Mouse (Mus musculus) embryo, embryonic 11 days (tissue): ENCODE measurements around the gene Gm42417.
A peak's percentile ranks its signal among the peaks of the same experiment; 100 is the strongest.

Source experiments
- DNase-seq: peaks from one replicate; pipeline ENCODE4 v3.0.0-alpha.2; 2015

Gm42417 gene

DNA sequence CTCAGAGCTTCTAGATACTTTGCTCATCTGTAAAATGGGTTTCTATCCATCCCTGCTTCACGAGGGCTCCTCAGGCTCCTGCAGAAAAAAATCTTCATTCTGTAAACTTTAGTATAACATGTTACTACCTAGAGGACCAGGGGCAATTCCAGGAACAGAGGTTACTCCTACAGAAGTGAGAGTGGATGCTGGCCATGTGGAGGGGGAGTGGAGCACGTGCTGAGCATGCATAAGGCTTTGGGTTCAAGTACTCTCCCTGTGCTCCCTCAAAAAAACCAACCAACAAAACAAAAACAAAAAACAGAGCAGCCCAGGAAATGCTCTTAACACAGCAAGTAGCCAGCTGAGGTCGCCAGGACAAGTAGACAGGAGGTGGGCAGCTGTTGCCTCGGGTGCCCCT lies 24.4 kb upstream of the Gm42417 start:
- no peak for DNase-seq

DNA sequence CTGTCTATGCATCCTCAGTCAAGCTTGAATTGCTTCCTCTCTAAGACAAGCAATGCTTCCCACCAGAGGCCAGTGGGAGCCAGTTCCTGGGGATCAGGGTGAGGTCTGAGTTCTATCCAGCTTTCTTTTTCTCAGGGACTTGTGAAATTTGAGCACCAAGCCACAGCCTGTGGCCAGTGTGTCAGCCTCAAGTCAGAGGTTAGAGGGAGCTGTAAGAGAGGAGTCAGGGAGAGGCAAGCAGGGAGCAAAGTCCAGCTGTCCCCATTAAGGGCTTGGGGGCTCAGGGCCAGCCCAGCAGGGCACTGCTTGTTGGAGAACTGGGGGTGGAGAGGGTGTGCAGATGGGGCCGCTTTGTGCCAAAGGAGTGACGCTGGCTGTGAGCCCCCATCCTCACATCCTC lies 24.0 kb upstream of the Gm42417 start:
- DNase-seq, result no peak

DNA sequence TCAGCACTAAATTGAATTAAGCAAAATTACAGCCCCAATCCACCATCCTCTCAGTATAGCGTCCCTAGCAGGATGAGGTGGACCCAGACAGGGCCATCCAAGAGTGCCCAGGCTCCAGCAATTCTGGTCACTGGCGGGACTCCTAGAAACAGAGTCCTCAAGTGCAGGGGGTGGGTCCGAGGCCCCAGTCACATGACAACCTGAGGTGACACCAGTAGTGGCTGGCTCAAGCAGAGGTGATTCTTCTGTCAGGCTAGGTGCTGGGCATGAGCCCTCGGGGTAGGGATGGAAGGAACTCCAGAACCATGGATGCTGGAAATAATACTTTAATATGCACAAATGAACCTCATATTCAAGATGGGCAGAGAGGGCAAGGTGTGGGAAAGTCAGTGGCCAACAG lies 23.2 kb upstream of the Gm42417 start:
- DNase-seq, result no peak

DNA sequence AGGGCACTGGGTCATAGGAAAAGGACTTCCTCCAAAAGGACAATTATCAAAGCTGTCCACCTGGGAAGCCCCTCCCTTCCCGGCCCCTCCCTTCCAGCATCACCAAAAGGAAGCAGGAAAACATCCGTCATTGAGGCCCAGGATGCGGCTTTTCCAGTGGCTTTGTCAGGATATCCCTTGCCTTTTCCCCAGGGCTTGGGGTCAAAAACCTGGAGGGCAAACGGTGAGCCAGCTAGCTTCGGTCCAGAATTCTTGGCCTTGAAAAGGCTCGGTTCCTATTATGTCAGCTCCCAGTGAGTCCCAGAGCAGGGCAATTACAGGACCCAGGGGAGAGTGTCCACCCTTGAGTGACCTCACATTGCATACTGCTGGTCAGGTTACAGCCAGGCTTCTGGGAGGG lies 21.7 kb upstream of the Gm42417 start:
- no peak for DNase-seq

DNA sequence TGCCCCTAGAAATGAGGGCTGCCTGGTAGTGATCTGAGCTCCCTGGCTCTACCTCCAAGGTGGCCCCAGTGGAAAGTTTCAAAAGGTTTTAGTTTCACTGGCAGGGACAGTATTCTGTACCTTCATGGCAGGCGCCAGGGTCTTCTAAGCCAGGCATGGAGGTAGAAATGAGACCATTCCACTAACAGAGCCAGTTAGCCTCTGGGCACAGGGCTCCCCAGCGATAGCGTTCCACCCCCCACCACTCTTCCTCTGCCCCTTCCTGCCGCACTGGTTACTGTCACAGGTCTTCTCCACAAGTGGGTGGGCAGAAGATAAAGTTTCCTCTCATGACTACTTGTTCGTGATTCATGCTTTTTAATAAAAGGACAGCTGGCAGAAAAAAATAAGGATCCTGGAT lies 20.7 kb upstream of the Gm42417 start:
- no peak for DNase-seq

DNA sequence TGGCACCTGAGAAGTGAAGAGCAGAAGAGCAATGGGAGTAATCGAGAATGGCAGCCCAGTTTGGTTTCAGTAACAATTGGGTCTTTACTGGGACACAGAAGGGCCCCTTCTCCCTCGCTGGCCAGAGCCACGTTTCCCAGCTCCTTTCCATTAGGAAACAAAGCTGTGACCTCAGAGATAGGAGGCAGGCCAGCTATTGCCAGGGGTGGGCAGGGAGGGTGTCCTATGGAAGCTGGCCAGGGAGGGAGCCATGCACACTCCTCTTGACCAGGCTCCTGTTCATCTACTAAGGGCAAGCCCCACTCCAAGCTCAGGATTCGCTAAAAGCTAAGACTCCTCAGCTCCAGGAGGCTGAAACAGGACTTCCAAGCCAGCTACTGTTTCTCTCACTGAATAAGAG lies 20.0 kb upstream of the Gm42417 start:
- peak; percentile 37 for DNase-seq

DNA sequence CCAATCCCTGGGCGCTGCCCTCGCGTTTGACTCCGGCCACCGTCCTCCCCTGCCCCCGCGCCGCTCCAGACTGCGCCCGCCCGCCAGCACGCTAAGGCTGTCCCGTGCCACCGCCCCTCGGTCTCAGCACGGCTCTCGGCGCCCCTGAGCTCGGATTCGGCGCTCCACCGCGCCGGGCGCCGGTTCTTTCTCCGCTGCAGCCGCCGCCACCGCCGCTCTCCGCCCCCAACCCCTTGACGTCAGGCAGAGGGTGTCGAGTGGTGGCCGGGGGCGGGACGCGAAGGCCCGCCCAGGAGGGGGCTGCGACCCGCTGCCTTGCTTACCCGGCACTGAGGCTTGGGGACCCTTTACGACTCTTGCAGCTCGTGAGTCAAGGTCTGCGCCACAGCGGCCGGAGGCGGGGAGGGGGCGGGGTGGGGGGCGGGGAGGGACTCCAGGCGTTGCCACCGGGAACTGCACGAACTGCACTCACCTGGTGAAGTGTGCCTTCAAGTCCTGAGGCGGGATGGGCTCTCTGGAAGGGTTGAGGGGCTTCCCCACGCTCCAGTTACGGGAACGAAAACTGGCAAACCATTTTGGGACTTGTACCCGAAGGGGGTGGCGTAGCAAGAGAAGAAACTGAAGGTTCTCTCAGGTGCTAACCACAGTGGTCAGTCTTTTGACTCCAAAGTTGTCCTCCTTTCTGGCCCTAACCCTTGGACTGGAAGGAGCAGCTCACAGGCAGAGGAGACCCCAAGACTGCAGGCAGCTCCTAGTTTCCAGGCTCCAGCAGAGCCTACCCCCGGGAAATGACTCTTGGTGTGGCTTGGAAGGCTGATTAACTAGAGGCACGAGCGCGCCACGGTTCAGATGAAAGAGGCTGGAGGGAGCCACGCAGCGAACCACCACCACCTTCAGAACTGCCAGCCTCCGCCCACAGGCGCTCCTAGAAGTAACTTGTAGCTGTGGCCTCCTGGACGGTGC lies 19.1 kb upstream of the Gm42417 start, which contains the start of gene Sema4c:
Sema4c (minus strand) TSS at position 319 of the 963 bp plus-strand sequence.
- DNase-seq, result peak; percentile 93

DNA sequence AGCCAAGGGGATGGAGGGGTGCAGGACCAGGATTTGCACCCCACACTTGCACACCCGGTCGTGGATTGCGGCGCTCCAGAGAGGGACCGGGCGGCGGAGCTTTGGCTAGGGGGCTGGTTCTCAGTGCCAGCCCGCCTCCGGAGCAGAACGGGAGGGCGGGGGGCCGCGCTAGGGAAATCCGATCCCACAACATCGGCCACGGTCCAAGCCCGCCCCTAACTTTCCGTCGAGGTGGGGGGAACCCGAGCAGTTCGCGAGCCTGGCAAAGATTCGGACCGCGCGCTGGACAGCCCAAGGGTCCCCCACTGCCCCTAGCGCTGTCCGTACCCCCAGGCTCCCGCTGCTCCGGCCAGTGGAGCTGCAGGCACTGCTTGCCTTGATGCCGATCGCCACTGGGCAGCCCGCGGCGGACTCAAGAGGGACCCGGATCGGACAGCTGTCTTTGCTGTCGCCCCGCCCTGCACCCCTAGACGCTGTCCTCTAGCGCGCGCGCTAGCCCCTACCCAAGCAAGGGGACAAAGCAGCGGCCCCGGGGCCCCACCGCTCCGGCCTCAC lies 18.3 kb upstream of the Gm42417 start:
- DNase-seq, result peak; percentile 89

DNA sequence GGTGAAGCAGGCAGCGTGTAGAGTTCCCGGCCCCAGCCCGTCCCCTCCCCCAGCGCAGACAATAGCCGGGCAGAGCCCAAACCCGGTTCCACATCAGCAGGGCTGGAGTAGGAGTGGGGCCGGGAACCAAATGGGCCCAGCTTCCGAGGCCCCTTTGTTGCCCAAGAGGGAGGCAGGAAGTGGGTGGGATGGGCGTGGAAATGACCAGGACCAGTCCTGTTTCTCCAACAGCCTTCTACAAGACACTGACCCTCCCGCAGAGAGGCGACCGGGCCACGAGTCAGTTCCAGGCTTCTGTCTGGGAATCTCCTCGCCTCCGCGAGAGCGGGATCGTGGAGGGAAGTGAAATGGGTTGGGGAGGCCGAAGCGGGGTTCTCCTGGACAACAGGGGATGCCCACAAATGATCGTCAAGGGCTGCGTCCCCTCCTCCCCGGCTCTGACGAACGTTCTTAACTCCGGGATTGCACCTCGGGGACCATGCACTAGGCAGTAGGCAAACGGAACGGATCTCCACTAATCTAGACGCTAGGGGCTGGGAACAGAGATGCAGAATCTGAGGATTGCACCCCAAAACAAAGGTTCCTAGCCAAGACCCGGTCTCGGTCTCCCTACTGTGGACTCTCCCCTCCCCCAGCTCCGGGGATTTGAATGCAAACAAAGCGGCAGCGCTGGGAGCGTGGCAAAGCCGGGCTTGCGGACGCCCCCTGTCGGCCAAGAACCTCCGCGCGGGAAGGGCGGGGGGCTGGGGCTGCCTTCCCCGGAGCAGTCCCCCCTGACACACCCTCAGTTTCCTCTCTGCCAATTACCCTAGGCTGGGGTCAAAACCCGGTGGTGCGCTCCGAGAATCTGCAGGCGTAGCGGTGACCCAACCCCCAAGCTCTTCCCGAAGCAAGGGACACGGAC lies 17.6 kb upstream of the Gm42417 start:
- DNase-seq, result peak; percentile 98

DNA sequence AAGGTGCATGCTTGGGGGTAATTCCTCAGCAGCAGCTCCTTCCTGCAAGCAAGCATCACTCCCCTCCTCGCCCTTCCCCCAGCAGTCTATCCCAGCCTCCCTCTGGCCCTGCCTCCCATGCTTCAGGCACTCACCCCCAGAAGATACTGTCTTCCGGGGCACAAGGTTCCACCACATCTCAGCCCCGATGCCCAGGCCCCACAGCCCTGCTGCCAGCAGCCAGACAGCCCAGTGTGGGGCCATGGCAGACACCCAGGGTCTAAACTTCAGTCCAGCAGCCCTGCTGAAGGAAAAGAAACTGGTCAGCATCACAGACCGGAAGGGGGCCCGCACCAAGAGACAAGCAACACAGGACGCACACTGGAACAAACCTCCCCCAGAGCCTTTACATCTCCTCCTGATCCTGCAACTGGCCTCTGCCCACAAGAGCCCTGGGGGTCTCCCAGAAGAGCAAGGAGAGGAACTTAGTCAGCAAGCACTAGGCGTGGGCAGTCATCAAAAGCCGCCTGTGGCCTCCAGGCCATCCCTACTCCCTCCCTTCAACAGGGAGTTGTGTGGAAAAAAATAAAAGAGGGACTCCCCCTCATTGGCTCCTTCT lies 16.7 kb upstream of the Gm42417 start:
- DNase-seq, result peak; percentile 34

DNA sequence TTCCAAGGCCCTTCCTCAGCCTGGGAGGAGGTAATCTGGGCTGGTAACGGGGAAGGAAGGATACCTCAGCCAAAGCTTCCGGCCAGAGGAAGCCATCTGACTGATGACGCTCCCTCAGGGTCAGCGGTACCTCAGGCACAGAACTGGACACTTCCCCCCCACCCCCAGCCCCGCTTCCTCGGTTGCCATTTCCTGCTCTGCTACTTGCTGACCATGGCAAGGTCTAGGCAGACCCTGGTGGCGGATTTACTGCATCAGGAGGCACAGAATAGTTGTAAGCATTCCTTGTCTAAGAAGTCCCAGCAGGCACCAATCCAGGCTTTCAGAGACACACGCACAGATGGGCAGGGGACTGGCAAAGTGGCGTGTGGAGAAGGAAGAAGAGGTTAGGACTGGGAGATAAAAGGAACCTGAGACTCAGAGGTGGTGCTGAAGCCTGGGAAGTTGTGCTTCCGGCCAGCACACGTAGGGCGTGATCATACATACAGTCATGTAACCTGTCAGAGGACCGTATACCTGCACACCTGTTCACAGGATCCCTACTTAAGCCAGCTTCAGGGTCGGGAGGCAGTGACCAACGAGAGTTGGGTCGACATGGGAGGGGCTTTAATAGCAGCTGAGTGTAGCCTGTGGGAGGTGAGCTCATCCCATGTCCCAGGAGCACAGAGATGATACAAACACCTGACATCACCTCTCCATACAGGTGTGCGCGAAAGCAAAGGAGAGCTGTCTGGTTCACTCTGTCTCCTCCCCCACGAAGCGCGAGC lies 15.6 kb upstream of the Gm42417 start:
- no peak for DNase-seq

DNA sequence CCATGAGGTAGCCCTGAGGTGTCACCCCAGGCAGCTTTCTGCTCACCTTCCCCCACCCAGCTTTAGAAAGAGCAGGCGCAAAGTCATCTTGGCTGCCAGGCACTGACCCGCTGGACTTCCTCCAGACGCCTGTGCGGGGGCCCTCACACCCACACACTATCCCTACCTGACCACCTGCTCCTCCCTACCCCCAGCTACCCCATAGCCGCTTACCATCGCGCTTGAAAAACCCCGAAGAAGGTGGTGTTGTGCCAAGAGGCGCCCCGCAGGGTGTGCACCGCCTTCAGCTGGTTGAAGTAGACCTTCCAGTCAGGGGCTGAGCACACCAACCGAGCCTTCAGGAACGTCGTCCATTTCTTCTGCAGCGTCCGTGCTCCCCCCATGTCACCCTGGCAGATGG lies 13.3 kb upstream of the Gm42417 start:
- no peak for DNase-seq

DNA sequence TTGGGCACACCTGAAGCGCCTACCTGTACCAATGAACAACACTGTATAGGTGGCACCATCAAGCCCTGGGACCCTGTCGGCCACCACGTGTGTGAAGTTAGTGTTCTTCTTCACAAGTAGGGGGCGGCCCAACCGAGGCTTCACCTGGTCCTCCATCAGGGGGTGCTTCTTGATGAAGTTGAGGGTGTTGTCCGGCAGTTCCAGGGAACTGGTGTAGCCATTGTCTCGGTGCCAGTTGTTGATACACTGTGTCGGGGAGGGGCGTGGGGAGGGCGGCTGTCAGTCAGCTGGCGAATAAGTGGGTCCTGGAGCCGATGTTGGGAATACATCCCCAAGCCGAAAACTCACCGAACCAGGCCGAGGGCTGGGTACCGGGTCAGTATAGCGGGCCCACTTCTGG lies 12.7 kb upstream of the Gm42417 start:
- DNase-seq, result no peak

DNA sequence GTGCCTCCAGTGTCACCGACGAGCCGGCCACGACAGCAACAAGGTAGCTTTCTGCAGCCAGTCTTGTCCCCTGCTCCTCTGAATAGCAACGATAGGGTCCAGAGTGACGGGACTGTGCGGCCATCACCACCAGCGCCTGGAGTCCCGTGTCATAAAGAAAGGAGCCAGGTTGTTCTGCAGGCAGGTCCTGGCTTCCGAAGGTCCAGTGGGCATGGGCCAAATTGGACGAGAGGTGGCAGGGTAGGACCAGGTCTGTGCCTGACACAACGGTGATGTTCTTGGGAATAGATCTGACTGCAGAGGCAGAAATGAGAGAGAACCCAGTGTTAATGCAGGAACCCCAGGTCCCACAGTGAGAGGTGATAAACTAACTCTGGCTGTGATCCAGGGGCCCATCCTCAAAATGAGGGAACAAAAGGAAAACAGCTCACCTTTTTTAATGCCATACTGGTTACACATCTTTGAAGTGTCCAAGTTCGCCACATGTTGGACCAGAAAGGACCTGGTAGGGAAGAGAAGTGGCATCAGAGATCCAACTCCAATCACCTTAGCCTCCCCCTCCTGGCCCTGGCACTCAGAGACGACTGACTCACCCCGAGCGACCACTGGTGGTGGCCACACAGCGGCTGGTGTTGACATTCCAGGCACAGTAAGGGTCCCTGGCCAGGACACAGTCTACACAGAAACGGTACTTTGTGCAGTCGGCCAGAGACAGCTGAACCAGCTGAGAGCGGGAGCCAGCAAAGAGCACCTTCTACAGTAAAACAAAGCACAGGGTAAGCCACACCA lies 11.0 kb upstream of the Gm42417 start:
- no peak for DNase-seq

DNA sequence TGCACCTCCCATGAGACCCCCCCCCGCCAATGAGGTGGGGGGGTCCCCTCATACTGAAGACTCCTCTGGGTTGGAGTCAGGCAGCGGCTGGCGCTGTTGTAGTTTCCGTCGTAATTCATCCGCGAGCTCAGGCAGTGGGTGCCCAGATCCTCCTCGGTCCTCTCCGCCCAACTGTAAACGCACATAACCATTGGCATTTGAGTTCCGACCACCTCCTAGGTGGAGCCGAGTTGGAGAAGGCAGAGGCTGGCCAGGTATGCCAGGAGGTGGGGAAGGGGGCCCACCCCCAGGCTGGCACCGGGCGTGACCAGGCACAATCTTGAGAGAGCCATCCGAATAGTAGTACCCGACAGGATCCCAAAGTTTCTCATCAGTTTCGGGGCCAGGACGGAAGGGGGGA lies 10.3 kb upstream of the Gm42417 start:
- DNase-seq, result no peak

DNA sequence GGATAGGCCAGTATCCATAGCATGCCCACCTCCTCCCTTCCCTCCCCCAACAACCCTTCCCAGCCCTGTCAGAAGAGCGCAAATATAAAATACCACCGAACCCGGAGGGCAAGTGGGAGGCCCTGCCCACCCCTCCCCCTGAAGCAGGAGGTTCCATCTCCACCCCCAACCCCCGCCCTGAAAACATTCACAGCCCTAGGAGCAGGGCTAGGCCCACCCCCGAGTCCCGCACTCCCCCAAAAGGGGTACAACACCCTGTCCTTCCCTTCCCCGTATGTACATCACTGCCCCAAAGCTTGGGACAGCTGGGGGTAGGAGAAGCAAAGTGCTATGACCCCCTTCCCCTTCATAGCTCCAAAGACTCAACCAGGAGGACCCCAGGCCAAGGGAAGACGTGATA lies 9.5 kb upstream of the Gm42417 start:
- no peak for DNase-seq

DNA sequence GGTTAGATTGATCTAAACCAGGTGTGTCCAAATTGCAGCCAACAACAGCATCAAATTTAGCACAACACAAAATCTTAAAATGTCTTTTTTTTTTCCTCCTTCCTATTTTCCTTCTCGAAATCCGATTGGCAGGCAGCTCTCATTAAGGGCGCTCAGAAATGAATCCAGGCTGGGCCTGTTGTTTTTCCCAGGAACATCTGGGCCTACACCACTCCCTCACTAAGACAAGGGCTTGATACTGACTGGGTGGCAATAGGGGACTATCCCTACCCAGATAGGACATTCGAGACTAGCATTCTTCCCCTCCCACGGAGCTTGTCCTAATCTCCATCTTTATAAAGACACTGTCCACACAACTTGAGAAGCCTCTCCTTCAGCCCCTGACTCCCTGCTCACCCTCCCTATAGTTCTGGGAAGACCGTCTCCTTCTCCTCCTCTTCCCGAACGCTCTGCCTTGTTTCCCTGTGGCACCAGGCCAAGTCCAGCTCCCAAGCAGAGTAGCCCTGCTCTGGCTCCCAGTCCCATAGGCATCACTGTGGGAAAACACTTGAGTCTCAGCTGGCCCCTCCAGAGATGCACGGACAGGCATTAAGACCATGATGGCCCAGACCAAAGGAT lies 8.9 kb upstream of the Gm42417 start:
- peak; percentile 18 for DNase-seq

DNA sequence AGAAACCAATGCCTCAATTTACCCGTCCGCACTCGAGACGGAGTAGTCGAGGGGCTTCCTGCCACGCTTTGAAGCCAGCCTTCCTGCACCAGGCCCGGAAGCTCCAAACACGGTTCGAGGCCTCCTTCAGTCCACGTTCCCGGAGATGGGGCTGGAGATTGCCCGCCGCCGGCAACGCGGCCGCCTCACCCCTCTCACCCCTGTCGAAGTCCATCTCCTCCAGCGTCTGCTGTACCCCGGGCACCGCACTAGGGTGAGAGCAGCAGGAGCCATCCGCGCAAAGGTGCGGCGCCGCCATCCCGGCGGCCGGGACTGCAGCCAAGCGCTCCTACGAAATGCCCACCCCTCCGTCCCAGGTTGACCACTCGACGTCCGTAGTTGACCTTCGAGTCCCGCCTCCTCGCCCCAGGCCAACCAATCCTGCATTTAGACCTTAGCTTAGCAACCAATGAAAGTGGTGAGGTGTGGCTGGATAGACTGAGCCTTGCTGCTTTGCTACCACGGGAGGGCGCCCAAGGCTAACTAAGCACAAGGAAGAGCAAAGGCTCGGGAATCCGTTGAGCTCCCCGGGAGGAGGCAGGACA lies 7.8 kb upstream of the Gm42417 start, which contains the start of gene Ankrd39:
Ankrd39 (minus strand) TSS at position 558 of the 584 bp plus-strand sequence.
- peak; percentile 98 for DNase-seq

DNA sequence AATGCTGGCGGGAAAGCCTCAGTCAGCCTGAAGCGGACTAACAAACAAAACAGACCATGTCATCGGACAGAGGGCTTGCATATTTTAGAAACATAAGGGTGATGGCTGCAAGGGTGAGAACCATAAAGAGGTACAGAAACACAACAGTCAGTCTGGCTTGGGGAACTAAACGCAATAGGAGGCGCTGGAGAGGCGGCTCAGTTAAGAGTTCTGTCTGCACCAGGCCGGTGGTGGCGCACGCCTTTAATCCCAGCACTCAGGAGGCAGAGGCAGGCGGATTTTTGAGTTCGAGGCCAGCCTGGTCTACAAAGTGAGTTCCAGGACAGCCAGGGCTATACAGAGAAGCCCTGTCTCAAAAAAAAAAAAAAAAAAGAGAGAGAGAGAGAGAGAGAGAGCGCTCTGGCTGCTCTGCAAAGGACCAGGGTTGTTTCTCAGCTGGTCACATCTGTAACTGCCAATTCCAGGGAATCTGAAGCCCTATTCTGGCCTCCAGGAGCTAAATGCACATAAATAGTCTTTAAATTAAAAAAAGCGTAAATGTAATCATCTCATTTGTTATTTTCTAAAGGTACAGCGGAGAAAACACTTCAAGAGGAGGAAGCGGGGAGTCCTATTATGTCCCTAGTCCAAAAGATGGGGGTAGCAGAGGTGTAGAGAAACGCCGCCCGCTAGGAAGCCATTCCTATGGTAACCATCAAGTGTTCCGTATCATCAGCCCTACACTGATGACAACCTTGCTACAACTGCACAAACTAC lies 6.8 kb upstream of the Gm42417 start:
- no peak for DNase-seq

DNA sequence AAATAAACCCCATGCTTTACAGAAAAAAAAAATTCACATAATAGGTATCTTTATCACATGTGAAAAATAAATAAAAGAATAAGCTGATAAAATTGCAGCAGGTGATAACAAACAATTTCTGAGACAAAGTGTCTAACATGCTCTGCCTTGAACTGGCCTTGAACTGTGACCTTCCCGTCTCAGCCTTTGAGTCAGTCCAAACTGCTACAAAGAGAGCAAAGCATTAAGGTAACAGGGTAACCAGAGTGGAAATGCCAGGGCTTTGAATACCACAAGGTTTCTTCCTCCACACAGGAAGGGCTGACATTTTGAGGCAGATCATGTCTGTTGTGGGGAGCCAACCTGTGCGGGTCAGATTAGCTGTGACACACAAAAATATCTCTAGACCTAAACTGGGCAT lies 6.2 kb upstream of the Gm42417 start:
- no peak for DNase-seq
